Mouse (Mus musculus) limb, embryonic 14.5 days (tissue): Measurements from ENCODE around the gene Gm1673. TPM values are rescaled to one million over a fixed set of nuclear protein-coding genes. Genes with fewer than 3 reads are reported as not detected.
A peak's percentile ranks its signal among the peaks of the same experiment; 100 is the strongest.

ENCODE experiments used
- ATAC-seq: fragments of 200-750 bp; cut with Nextera tagmentation; 2 replicates; pipeline ENCODE4 v1.8.0; 2017; ENCODE audit warnings: low read depth, moderate number of reproducible peaks, moderate TSS enrichment; ENCODE audit not compliant: low FRiP score
- DNase-seq: peaks from one replicate; pipeline ENCODE4 v3.0.0-alpha.2; 2015; ENCODE audit warnings: low spot score
- H3K27ac ChIP-seq: fragments of 300-500 bp; sonication (generic); replicated peaks from 2 replicates; pipeline ENCODE4 v1.5.1; 2014; ENCODE audit warnings: low read depth, mild to moderate bottlenecking, low read length, moderate library complexity, mixed read lengths
- H3K27me3 ChIP-seq: fragments of 300-500 bp; sonication (generic); 2 replicates; pipeline ENCODE4 v1.6.1; 2014; ENCODE audit warnings: low read length, mixed read lengths; ENCODE audit not compliant: control insufficient read depth, insufficient read depth
- H3K36me3 ChIP-seq: fragments of 300-500 bp; sonication (generic); 2 replicates; pipeline ENCODE4 v1.6.1; 2014; ENCODE audit warnings: mild to moderate bottlenecking, low read length, moderate library complexity, mixed read lengths; ENCODE audit not compliant: control insufficient read depth, insufficient read depth
- H3K4me1 ChIP-seq: fragments of 300-500 bp; sonication (generic); 2 replicates; pipeline ENCODE4 v1.6.1; 2014; ENCODE audit warnings: antibody characterized with exemption, low read length, mixed read lengths; ENCODE audit not compliant: control insufficient read depth, insufficient read depth
- H3K4me2 ChIP-seq: fragments of 300-500 bp; sonication (generic); replicated peaks from 2 replicates; pipeline ENCODE4 v1.6.1; 2014; ENCODE audit warnings: low read depth, mild to moderate bottlenecking, low read length, moderate library complexity; ENCODE audit not compliant: severe bottlenecking
- H3K4me3 ChIP-seq: fragments of 300-500 bp; sonication (generic); replicated peaks from 2 replicates; pipeline ENCODE4 v1.5.1; 2014; ENCODE audit warnings: low read length
- H3K9ac ChIP-seq: fragments of 300-500 bp; sonication (generic); 2 replicates; pipeline ENCODE4 v1.6.1; 2014; ENCODE audit warnings: mild to moderate bottlenecking, low read depth, low read length, moderate library complexity; ENCODE audit not compliant: severe bottlenecking
- H3K9me3 ChIP-seq: fragments of 300-500 bp; sonication (generic); 2 replicates; pipeline ENCODE4 v1.6.1; 2016; ENCODE audit warnings: low read length; ENCODE audit not compliant: control insufficient read depth
- POLR2A ChIP-seq: fragments of 200-500 bp; IDR thresholded peaks from 2 replicates; pipeline ENCODE4 v1.8.0; 2012; ENCODE audit warnings: inconsistent platforms, mild to moderate bottlenecking, moderate library complexity, borderline replicate concordance; ENCODE audit not compliant: insufficient read depth, insufficient read length; ENCODE audit errors: extremely low read depth
- whole genome bisulfite sequencing: fragments of 180-500 bp; shearing (Covaris S2); extraction: QIAGEN DNeasy Blood & Tissue Kit; methylation state at CpG from one replicate; pipeline ENCODE4 v1.1.7; 2014; 5-methylcytosine and 5-hydroxymethylcytosine counted together
- polyA plus RNA-seq, 2 experiments: library from polyadenylated mRNA; depleted of rRNA in 1 of 2; stranded (reverse) in 1 of 2; unstranded in 1 of 2; fragments of >200 nt; fragmentation: Nextera tagmentation in 1 of 2; extraction: Ambion mirVana in 1 of 2; gene quantifications; 2 replicates each; pipeline versions ENCODE4 v1.2.1 to v1.2.3; 2012 to 2014

Gene Gm1673
- 114 and 171 TPM in 2 replicates for polyA plus RNA-seq (2012; rRNA removed)
- polyA plus RNA-seq (2014; fragmentation: Nextera tagmentation; extraction: Ambion mirVana), result 85.0 and 85.1 TPM in 2 replicates

DNA sequence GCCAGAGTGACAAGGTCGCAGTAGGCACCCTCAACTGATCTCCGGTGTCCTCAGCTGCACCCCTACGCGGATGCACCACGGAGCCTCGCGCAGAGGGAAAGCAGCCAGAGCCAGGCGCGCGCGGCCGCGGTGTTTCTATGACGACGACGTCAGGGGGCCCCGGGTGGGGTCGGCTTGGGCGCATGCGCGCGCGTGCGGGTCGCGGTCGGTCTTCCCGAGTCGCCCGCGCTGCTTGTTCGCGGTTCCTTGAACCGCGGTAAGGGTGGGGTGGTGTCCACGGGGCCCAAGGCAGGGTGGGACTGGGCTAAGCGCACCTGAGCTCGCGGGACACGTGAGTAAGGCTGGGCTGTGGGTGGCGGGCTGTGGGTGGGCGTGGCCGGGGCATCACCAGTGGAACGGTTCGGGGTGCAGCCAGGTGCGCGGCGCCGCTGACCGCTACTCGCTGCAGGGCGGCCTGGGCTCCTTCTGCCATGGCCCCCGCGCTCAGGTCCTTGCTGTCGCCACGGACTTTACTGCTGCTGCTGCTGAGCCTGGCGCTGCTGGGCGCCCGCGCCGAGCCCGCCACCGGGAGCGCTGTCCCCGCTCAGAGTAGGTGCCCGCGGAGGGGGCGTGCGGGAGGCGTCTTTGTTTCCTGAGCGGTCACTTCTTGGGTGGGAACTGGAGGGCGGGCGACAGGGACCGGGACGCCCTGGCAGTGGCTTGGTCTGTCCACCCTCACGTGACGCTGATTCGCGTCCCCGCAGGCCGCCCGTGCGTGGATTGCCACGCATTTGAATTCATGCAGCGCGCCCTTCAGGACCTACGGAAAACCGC lies at the start of gene Gm1673:
TSS of gene Gm1673 (plus strand) at position 125 of the 813 bp plus-strand sequence.
- Histone ChIP-seq H3K9me3 (no peaks in the 10 kb centered on the region), H3K27ac (peak within 1 kb of the TSS; percentile 71), H3K4me1 (peaks cover 12% of the 10 kb centered on the region), H3K4me3 (peak within 1 kb of the TSS; percentile 92), H3K27me3 (no peaks in the 10 kb centered on the region), H3K36me3 (peaks cover 10% of the 10 kb centered on the region), H3K4me2 (peak within 1 kb of the TSS; percentile 93), H3K9ac (peak within 1 kb of the TSS; percentile 71)
- under 1% methylated on average over 64 of the region's 88 CpGs for WGBS
- DNase-seq, result peak; percentile 91
- TF ChIP-seq POLR2A, result 0 out of 2 replicates have a peak, but pooled peaks have one; percentile 36
- peak; percentile 91 for ATAC-seq

- H3K9me3 ChIP-seq, result no peaks in the 10 kb centered on the region
- whole genome bisulfite sequencing, result 95% methylated on average over 2 of the region's 2 CpGs
- H3K4me1 ChIP-seq, result peaks cover 15% of the 10 kb centered on the region
- no peak overlapping the region for H3K9ac ChIP-seq
- H3K36me3 ChIP-seq, result peaks cover 14% of the 10 kb centered on the region
- DNase-seq, result no peak
- TF ChIP-seq POLR2A, result no peak
- 0 out of 2 replicates have a peak overlapping the region, but pooled peaks have one; percentile 87 for H3K4me3 ChIP-seq
- H3K4me2 ChIP-seq, result peak overlapping the region; percentile 55
- H3K27ac ChIP-seq, result no peak overlapping the region
- H3K27me3 ChIP-seq, result no peaks in the 10 kb centered on the region
- no peak for ATAC-seq
These were observed 49.2 kb upstream of the Gm1673 start for GRCm38 (mm10) chr5:33934081-33934480.

GRCm38 (mm10) chr5:33934877-33935276 lies 48.4 kb upstream of the Gm1673 start:
- 77% methylated on average over 7 of the region's 7 CpGs for WGBS
- H3K36me3 ChIP-seq, result peaks cover 13% of the 10 kb centered on the region
- H3K4me1 ChIP-seq, result peaks cover 15% of the 10 kb centered on the region
- no peak for TF ChIP-seq POLR2A
- no peak for ATAC-seq
- peak overlapping the region; percentile 55 for H3K4me2 ChIP-seq
- peak overlapping the region; percentile 87 for H3K4me3 ChIP-seq
- H3K9me3 ChIP-seq, result no peaks in the 10 kb centered on the region
- 0 out of 2 replicates have a peak overlapping the region, but pooled peaks have one; percentile 93 for H3K9ac ChIP-seq
- H3K27me3 ChIP-seq, result no peaks in the 10 kb centered on the region
- no peak overlapping the region for H3K27ac ChIP-seq
- no peak for DNase-seq

- peak; percentile 37 for DNase-seq
- Histone ChIP-seq H3K36me3 (peaks cover 9% of the 10 kb centered on the region; the same call in 1 of the 2 replicates), H3K27me3 (no peaks in the 10 kb centered on the region), H3K4me2 (peak overlapping the region; percentile 55), H3K9ac (peak overlapping the region; percentile 93), H3K27ac (peak overlapping the region; percentile 94), H3K4me1 (peaks cover 15% of the 10 kb centered on the region), H3K9me3 (no peaks in the 10 kb centered on the region), H3K4me3 (peak overlapping the region; percentile 87)
- no peak for TF ChIP-seq POLR2A
- WGBS, result under 1% methylated on average over 36 of the region's 39 CpGs
- ATAC-seq, result peak; percentile 56
These were observed 47.5 kb upstream of the Gm1673 start for GRCm38 (mm10) chr5:33935700-33936111.

DNA sequence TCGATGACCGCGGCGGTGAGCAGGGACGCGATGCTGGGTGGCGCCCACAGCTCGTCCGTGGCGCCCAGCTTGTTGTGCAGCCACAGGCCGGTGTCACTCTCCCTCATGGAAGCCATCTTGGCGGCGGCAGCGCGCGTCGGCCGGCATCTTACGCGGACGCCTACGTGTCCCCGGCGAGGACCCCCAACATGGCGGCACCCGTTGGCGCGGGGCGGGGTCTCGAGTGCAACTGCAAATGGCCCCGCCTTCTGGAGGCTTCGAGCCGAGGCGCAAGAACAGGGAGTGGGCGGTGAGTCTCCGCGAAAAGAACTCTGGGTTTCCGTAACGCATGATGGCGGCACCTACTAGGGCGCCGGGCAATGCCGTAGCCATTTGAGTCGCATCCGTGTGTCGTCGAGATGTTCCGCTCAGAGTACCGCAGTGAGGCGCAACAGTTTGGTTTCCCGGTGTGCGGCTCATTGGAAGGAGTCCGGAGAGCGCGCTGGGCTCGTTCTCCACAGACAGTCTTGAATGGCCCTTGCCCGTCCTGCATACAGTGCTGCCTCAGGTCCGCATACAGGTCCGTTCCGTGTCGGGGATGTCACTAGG lies 47.0 kb upstream of the Gm1673 start, which contains the start of gene Nelfa:
TSS of gene Nelfa (minus strand) at position 294 of the 588 bp plus-strand sequence.
- WGBS, result 2% methylated on average over 48 of the region's 61 CpGs
- H3K36me3 ChIP-seq, result peaks cover 9% of the 10 kb centered on the region; the same call in 1 of the 2 replicates
- TF ChIP-seq POLR2A, result peak; percentile 79; the same call in 1 of the 2 replicates
- peak within 1 kb of the TSS; percentile 93 for H3K9ac ChIP-seq
- H3K27me3 ChIP-seq, result no peaks in the 10 kb centered on the region
- peak within 1 kb of the TSS; percentile 94 for H3K27ac ChIP-seq
- peak within 1 kb of the TSS; percentile 87 for H3K4me3 ChIP-seq
- H3K4me2 ChIP-seq, result peak within 1 kb of the TSS; percentile 77
- ATAC-seq (peak; percentile 98), DNase-seq (peak; percentile 98)
- peaks cover 15% of the 10 kb centered on the region for H3K4me1 ChIP-seq
- no peaks in the 10 kb centered on the region for H3K9me3 ChIP-seq
